Mouse (Mus musculus) brain, embryonic 18.5 days (tissue): ENCODE data around the gene Myo16.
A peak's percentile ranks its signal among the peaks of the same experiment; 100 is the strongest.

Source experiments
- DNase-seq: peaks from one replicate; pipeline ENCODE4 v3.0.0-alpha.2; 2012; ENCODE audit warnings: low read depth, low spot score

The Myo16 gene

GRCm38 (mm10) chr8:10303992-10304391 is 150.3 kb downstream of the Myo16 start:
- DNase-seq, result no peak

DNA sequence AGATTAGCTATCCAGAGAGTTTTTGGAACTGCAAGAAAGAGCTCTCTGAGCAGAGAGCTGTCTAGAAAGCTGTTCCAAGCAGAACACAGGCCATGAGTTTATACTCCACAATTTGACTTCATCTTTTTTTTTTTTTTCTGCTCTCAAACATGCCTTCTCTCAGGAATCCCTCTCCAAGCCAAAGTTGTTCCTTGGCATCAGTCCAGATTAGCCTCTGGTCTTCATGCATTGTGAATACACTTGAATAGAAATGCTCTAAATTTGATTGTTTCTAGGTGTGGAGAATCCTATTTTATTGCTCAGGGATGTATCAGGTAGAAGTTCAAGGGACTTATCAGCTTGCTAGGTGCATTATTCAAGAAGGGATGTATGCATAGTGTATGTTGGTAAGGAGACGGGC is 151.0 kb downstream of the Myo16 start:
- DNase-seq, result peak; percentile 12

- no peak for DNase-seq
Measured at GRCm38 (mm10) chr8:10307345-10307744, 153.6 kb downstream of the Myo16 start.

DNA sequence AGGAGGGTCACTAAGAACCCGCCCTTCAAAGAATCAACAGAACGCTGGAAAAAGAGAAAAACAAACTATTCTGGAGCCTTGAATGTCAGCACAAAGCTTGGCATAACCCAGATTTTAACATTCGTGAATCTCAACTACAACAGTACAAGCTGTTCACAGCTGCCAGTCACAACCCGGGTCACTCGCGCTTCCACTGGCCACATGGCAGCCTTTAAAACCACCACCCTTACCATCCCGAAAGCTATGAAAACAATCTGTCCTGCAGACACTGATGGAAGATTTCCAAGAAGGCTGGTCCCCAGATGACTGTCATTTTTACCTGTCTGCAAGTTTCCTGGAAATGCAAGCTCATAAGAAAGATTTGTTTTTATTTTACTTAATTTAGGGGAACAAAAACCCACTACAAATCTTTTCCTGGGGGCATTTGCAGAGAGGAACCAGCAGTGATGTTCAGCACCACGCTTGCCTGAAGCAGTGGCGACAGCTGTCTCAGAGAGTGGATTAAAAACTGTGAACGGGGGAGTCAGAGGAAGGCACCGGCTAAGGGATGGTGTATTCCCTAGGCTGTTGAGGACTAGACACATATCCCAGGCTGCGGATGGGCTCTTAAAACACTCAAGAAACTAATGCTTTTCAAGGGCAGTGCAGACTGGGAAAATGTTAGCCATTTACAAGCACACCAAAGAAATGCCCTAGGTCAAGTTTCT is 154.2 kb downstream of the Myo16 start:
- DNase-seq, result no peak

DNA sequence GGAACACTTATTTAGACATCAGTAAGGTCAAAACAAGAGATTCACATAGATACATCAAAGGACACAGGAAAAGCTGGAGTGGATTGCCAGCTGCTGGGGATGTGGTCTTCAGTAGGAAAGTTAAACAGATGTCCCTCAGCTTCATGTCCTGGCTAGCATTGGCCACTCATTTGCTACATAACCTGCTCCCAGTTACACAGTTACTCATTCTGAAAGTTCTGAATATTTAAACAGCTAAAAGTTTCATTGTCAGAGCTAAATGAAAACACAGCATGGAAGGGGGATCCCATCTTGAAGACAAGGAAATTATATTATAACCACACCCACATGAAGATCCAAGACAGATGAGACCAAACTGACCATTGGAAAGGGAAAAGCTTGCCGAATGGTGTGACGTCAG is 156.8 kb downstream of the Myo16 start:
- no peak for DNase-seq

DNA sequence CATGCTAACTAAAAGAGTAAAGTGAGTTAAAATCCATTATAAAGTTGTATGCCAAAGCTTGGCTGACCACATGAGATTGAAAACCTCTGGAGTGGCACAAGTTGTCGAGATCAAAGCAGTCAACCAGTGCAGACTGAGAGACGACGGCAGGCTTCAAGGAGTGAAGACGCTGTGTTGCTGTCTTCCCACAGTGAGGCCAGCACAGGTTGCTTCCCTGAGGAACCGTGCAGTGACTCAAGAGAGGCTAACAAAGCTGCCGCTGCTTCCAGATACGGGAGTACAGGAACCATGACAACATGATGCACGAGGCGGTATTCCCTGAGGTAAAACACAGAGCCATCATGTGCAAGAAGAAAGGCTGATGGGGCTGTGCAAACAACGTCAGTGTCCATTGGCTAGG is 158.6 kb downstream of the Myo16 start:
- no peak for DNase-seq

DNA sequence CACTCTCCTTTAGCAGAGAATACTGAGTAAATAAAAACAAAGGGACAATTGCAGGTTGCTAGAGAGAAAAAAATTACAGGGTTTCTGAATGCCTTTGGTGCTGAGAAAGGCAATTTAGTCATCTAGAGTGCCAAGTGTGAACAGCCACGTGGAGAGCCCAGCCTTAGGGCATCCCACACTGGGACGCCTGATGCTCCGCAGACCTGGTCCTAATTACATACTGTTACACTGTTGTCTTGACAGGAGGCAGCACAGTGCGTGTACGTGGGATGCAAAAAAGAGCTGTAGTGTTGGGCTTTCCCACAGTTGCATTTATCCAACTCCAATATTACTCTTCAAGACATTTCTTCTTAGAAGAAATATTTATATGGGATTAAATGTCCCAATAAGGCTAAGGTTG is 162.5 kb downstream of the Myo16 start:
- DNase-seq, result no peak

GRCm38 (mm10) chr8:10318103-10318502 is 164.4 kb downstream of the Myo16 start:
- DNase-seq, result peak; percentile 8

GRCm38 (mm10) chr8:10350451-10350850 is 196.7 kb downstream of the Myo16 start:
- no peak for DNase-seq

GRCm38 (mm10) chr8:10358711-10359110 is 205.0 kb downstream of the Myo16 start:
- DNase-seq, result no peak

- DNase-seq, result no peak
Measured at GRCm38 (mm10) chr8:10362949-10363348, 209.2 kb downstream of the Myo16 start.

- no peak for DNase-seq
Measured at GRCm38 (mm10) chr8:10363654-10364406, 210.1 kb downstream of the Myo16 start.

- no peak for DNase-seq
Measured at GRCm38 (mm10) chr8:10366141-10366540, 212.4 kb downstream of the Myo16 start.

DNA sequence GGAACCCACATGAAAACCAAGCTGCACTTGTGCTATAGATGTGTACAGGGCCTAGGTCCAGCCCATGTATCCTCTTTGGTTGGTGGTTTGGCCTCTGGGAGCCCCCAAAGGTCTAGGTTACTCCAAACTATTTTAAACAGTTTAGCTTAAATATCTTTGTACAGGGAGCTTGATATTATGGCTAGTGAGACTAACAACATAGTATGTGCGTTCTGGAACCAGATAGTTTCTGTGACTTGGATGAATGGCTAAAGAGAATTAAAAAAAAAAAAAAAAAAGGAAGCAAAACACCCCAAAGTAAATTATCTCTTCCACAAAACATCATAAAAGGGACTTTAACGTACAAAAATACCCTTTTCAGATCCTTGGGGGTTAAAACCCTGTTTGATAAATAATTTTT is 218.9 kb downstream of the Myo16 start:
- no peak for DNase-seq

GRCm38 (mm10) chr8:10387143-10387542 is 233.4 kb downstream of the Myo16 start:
- DNase-seq, result no peak

GRCm38 (mm10) chr8:10391096-10391683 is 237.5 kb downstream of the Myo16 start:
- DNase-seq, result no peak

DNA sequence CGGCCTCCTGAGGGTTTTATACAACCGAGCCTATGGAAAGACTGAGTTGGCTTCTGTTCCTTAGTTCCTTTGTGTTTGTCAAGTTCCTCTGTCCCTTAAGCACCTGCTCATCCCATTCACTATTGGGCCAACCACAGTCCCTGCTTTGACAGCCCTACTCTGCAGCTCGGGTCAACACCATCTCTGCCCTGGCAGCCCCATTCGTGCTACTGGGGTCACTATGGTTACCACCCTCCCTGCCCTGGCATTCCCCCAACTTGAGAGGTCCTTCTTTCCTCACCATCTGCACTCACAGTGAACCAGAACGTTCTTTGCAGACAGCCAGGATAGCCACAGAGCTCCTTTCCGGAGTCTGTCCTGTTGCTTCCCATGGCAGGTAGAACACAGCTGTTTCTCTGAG is 238.2 kb downstream of the Myo16 start:
- no peak for DNase-seq

- no peak for DNase-seq
Measured at GRCm38 (mm10) chr8:10394506-10394905, 240.8 kb downstream of the Myo16 start.

GRCm38 (mm10) chr8:10395146-10395545 is 241.4 kb downstream of the Myo16 start:
- DNase-seq, result no peak

- peak; percentile 68 for DNase-seq
Measured at GRCm38 (mm10) chr8:10402606-10403005, 248.9 kb downstream of the Myo16 start.

GRCm38 (mm10) chr8:10405469-10405868 is 251.8 kb downstream of the Myo16 start:
- no peak for DNase-seq

DNA sequence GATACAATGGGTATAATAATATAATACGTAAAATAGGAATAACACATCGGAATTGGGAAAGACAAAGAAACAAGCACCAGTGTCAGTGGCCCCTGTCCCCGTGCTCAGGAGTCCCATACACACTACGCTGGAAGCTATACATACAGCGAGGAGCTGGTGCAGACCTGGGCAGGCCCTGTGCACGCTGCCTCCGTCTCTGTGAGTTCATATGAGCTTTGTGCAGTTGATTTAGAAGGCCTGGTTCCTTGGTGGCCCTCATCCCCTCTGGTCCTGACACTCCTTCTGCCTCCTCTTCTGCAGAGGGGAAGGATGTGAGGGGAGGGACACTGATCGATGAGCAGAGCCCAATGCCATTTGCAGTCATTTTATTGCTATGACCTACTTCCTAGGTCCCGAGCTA is 255.3 kb downstream of the Myo16 start:
- no peak for DNase-seq

- DNase-seq, result no peak
Measured at GRCm38 (mm10) chr8:10411511-10411910, 257.8 kb downstream of the Myo16 start.
